Mouse (Mus musculus) embryonic facial prominence, embryonic 13.5 days (tissue): ENCODE data around the gene Olfr960. TPM values are rescaled to one million over a fixed set of nuclear protein-coding genes. Genes with fewer than 3 reads are reported as not detected.
A peak's percentile ranks its signal among the peaks of the same experiment; 100 is the strongest.

Source experiments
- ATAC-seq: fragments of 200-750 bp; cut with Nextera tagmentation; 2 replicates; pipeline ENCODE4 v1.8.0; 2017; ENCODE audit warnings: low read depth; ENCODE audit not compliant: insufficient number of reproducible peaks, insufficient read depth, low FRiP score, low TSS enrichment
- H3K27ac ChIP-seq: fragments of 300-500 bp; sonication (generic); 2 replicates; pipeline ENCODE4 v1.5.1; 2015; ENCODE audit warnings: moderate library complexity, mild to moderate bottlenecking, inconsistent platforms
- H3K27me3 ChIP-seq: fragments of 300-500 bp; sonication (generic); 2 replicates; pipeline ENCODE4 v1.6.1; 2015; ENCODE audit warnings: mild to moderate bottlenecking, inconsistent platforms
- H3K36me3 ChIP-seq: fragments of 300-500 bp; sonication (generic); 2 replicates; pipeline ENCODE4 v1.6.1; 2015; ENCODE audit warnings: mild to moderate bottlenecking, inconsistent platforms
- H3K4me1 ChIP-seq: fragments of 300-500 bp; sonication (generic); 2 replicates; pipeline ENCODE4 v1.6.1; 2015; ENCODE audit warnings: inconsistent platforms
- H3K4me2 ChIP-seq: fragments of 300-500 bp; sonication (generic); 2 replicates; pipeline ENCODE4 v1.6.1; 2015; ENCODE audit warnings: moderate library complexity, mild to moderate bottlenecking, inconsistent platforms
- H3K4me3 ChIP-seq: fragments of 300-500 bp; sonication (generic); 2 replicates; pipeline ENCODE4 v1.5.1; 2015; ENCODE audit warnings: mild to moderate bottlenecking, inconsistent platforms
- H3K9ac ChIP-seq: fragments of 300-500 bp; sonication (generic); 2 replicates; pipeline ENCODE4 v1.6.1; 2015; ENCODE audit warnings: mild to moderate bottlenecking, inconsistent platforms
- H3K9me3 ChIP-seq: fragments of 300-500 bp; sonication (generic); 2 replicates; pipeline ENCODE4 v1.6.1; 2016; ENCODE audit warnings: inconsistent platforms
- WGBS: fragments of 180-500 bp; shearing (Covaris S2); methylation state at CpG from one replicate; pipeline ENCODE4 v1.1.7; 2015; ENCODE audit warnings: mixed read lengths; 5-methylcytosine and 5-hydroxymethylcytosine counted together
- polyA plus RNA-seq: library from polyadenylated mRNA; unstranded; fragments of >200 nt; fragmentation: Nextera tagmentation; extraction: Ambion mirVana; gene quantifications from 2 replicates; pipeline ENCODE4 v1.2.1, GENCODE M21; 2015

Olfr960 gene
- polyA plus RNA-seq: not detected in 2 replicates

DNA sequence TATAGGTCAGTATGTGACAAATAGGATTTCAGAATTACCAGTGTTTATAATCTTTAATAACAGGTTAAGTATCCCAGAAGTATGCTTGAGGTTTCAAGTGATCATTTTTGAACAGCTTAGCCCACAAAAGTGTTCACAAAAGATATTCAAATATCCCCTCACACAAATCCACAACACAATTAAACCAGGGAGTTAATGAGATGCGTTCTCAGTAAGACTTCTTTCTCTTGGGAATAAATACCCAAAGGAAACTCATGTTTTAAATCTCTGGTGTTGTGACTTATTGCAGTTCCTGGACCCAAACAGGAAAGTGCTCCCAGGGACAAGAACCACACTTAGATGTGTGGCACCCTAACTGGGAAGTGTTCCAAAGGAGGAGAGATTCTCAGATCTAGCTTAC is at the start of gene Olfr960:
Gene Olfr960 (plus strand): TSS at position 301 of the 400 bp plus-strand sequence.
- Histone ChIP-seq H3K27me3 (no peaks in the 10 kb centered on the region), H3K27ac (no peak within 1 kb of the TSS), H3K9me3 (no peaks in the 10 kb centered on the region), H3K4me2 (no peak within 1 kb of the TSS), H3K36me3 (no peaks in the 10 kb centered on the region), H3K4me3 (no peak within 1 kb of the TSS), H3K4me1 (no peaks in the 10 kb centered on the region), H3K9ac (no peak within 1 kb of the TSS)
- WGBS: 66% methylated on average over 1 of the region's 1 CpGs
- no peak for ATAC-seq

DNA sequence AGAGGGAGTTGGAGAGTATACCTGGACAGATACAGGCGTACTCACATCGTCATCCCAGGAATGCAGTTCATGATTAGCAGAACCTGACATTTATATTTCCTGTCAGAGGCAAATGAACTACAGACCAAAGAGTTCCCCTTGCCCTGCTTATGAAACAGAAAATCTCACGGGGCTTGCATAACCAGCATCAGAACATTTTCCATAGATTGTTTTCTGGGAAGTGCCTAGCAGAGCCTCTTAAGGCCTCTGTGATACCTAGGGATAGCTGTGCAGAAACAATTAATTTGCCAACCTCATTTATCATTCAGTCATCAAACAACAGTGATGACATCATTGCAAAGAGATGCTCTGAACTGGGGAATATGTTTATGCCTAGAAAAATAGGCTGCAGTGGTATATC is 45.7 kb upstream of the Olfr960 start, which contains the start of gene Olfr959:
Gene Olfr959 (minus strand): TSS at position 101 of the 400 bp plus-strand sequence.
- no peaks in the 10 kb centered on the region for H3K9me3 ChIP-seq
- H3K4me1 ChIP-seq: no peaks in the 10 kb centered on the region
- 54% methylated on average over 3 of the region's 3 CpGs for WGBS
- no peak within 1 kb of the TSS for H3K4me2 ChIP-seq
- H3K4me3 ChIP-seq: no peak within 1 kb of the TSS
- H3K27ac ChIP-seq: no peak within 1 kb of the TSS
- H3K9ac ChIP-seq: no peak within 1 kb of the TSS
- H3K27me3 ChIP-seq: no peaks in the 10 kb centered on the region
- H3K36me3 ChIP-seq: no peaks in the 10 kb centered on the region
- ATAC-seq: no peak

GRCm38 (mm10) chr9:39577050-39577449 is 44.1 kb upstream of the Olfr960 start:
- ATAC-seq: no peak
- Histone ChIP-seq H3K9ac (no peak overlapping the region), H3K36me3 (no peaks in the 10 kb centered on the region), H3K27me3 (no peaks in the 10 kb centered on the region), H3K4me2 (no peak overlapping the region), H3K9me3 (no peaks in the 10 kb centered on the region), H3K4me1 (no peaks in the 10 kb centered on the region), H3K4me3 (no peak overlapping the region), H3K27ac (no peak overlapping the region)
- WGBS: 87% methylated on average over 5 of the region's 5 CpGs

GRCm38 (mm10) chr9:39602536-39603332 is 18.4 kb upstream of the Olfr960 start:
- peaks cover 9% of the 10 kb centered on the region for H3K36me3 ChIP-seq
- H3K4me2 ChIP-seq: peak overlapping the region; percentile 73
- peak overlapping the region; percentile 12; the same call in 1 of the 2 replicates for H3K27ac ChIP-seq
- ATAC-seq: peak; percentile 33; the same call in 1 of the 2 replicates
- H3K9me3 ChIP-seq: no peaks in the 10 kb centered on the region
- H3K4me1 ChIP-seq: peaks cover 7% of the 10 kb centered on the region; the same call in 1 of the 2 replicates
- H3K4me3 ChIP-seq: peak overlapping the region; percentile 48
- H3K27me3 ChIP-seq: no peaks in the 10 kb centered on the region
- under 1% methylated on average over 19 of the region's 19 CpGs for WGBS
- peak overlapping the region; percentile 56 for H3K9ac ChIP-seq

DNA sequence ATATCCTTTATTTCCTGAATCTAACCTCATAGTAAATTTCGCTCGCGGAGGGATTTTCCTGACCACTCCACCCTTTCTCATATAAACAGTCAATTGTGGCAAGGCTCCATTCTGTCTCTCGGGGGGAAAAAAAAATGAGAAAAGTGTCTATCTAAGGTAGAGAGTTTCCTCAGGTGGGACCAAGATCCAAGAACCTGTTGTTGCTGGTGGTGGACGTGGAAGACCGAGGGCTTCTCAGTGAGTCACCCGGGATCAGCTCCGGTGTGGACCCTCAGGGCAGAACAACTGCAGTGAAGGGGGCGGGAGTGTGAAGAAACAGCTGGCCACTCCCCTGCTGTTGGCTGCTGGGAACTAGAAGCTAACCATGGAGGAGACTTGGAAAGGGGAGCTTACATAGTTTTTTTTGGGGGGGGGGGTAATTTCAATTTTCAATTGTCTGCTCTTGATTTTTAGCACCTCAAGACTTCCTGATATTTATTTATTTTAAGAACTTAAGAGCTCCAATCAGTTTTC is 17.8 kb upstream of the Olfr960 start:
- H3K9me3 ChIP-seq: no peaks in the 10 kb centered on the region
- H3K4me1 ChIP-seq: peaks cover 7% of the 10 kb centered on the region; the same call in 1 of the 2 replicates
- peak overlapping the region; percentile 12; the same call in 1 of the 2 replicates for H3K27ac ChIP-seq
- peak overlapping the region; percentile 56 for H3K9ac ChIP-seq
- peak overlapping the region; percentile 48 for H3K4me3 ChIP-seq
- peak; percentile 72; the same call in 1 of the 2 replicates for ATAC-seq
- under 1% methylated on average over 9 of the region's 9 CpGs for WGBS
- H3K36me3 ChIP-seq: peaks cover 9% of the 10 kb centered on the region
- peak overlapping the region; percentile 73 for H3K4me2 ChIP-seq
- H3K27me3 ChIP-seq: no peaks in the 10 kb centered on the region

- WGBS: 0% methylated on average over 8 of the region's 8 CpGs
- peaks cover 7% of the 10 kb centered on the region; the same call in 1 of the 2 replicates for H3K4me1 ChIP-seq
- peak within 1 kb of the TSS; percentile 73 for H3K4me2 ChIP-seq
- H3K36me3 ChIP-seq: peaks cover 9% of the 10 kb centered on the region
- no peaks in the 10 kb centered on the region for H3K9me3 ChIP-seq
- peak within 1 kb of the TSS; percentile 75 for H3K27ac ChIP-seq
- peak; percentile 61; the same call in 1 of the 2 replicates for ATAC-seq
- H3K9ac ChIP-seq: peak within 1 kb of the TSS; percentile 57
- no peaks in the 10 kb centered on the region for H3K27me3 ChIP-seq
- peak within 1 kb of the TSS; percentile 48 for H3K4me3 ChIP-seq
These were observed 17.1 kb upstream of the Olfr960 start, which contains the start of gene AW551984 for GRCm38 (mm10) chr9:39603999-39604453. Gene AW551984 (minus strand): TSS chr9:39604403.

- Histone ChIP-seq H3K9ac (no peak overlapping the region), H3K36me3 (no peaks in the 10 kb centered on the region), H3K4me1 (peaks cover 7% of the 10 kb centered on the region; the same call in 1 of the 2 replicates), H3K27ac (no peak overlapping the region), H3K27me3 (no peaks in the 10 kb centered on the region), H3K9me3 (no peaks in the 10 kb centered on the region), H3K4me2 (no peak overlapping the region), H3K4me3 (no peak overlapping the region)
- ATAC-seq: no peak
These were observed 12.7 kb upstream of the Olfr960 start for GRCm38 (mm10) chr9:39608497-39608896.

GRCm38 (mm10) chr9:39610355-39610754 is 10.8 kb upstream of the Olfr960 start, which contains the start of gene Olfr148:
Gene Olfr148 (plus strand): TSS chr9:39610655.
- Histone ChIP-seq H3K4me3 (no peak within 1 kb of the TSS), H3K36me3 (no peaks in the 10 kb centered on the region), H3K27ac (no peak within 1 kb of the TSS), H3K4me2 (no peak within 1 kb of the TSS), H3K27me3 (no peaks in the 10 kb centered on the region), H3K9ac (no peak within 1 kb of the TSS), H3K9me3 (no peaks in the 10 kb centered on the region), H3K4me1 (no peaks in the 10 kb centered on the region)
- no peak for ATAC-seq
- 75% methylated on average over 3 of the region's 3 CpGs for WGBS

- WGBS: 62% methylated on average over 1 of the region's 1 CpGs
These were observed 9.2 kb upstream of the Olfr960 start for GRCm38 (mm10) chr9:39611953-39612352.

DNA sequence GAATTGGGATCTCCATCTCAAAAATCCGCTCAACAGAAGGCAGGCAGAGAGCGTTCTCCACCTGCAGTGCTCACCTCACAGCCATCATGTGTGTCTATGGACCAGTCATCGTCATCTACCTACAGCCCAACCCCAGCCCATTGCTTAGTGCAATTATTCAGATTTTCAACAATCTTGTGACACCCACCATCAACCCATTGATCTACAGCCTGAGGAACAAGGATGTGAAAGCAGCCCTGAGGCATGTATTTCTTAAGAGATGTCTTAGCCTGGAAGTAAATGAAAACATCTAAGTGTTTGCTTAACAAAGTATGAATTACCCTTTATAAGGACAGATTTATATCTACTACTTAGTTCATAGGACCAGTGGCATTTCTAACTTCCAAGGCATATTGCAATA is 2.6 kb downstream of the Olfr960 start:
- no peaks in the 10 kb centered on the region for H3K4me1 ChIP-seq
- H3K36me3 ChIP-seq: no peaks in the 10 kb centered on the region
- no peak overlapping the region for H3K4me3 ChIP-seq
- H3K27ac ChIP-seq: no peak overlapping the region
- no peak overlapping the region for H3K9ac ChIP-seq
- H3K27me3 ChIP-seq: no peaks in the 10 kb centered on the region
- ATAC-seq: no peak
- WGBS: 85% methylated on average over 3 of the region's 3 CpGs
- no peaks in the 10 kb centered on the region for H3K9me3 ChIP-seq
- no peak overlapping the region for H3K4me2 ChIP-seq

More at GRCm38 (mm10) chr9:39611953-39612352, 9.2 kb upstream of the Olfr960 start:
- no peak overlapping the region for H3K27ac ChIP-seq
- no peak overlapping the region for H3K4me2 ChIP-seq
- no peaks in the 10 kb centered on the region for H3K36me3 ChIP-seq
- no peaks in the 10 kb centered on the region for H3K4me1 ChIP-seq
- H3K9ac ChIP-seq: no peak overlapping the region
- no peaks in the 10 kb centered on the region for H3K9me3 ChIP-seq
- H3K4me3 ChIP-seq: no peak overlapping the region
- ATAC-seq: no peak
- no peaks in the 10 kb centered on the region for H3K27me3 ChIP-seq

DNA sequence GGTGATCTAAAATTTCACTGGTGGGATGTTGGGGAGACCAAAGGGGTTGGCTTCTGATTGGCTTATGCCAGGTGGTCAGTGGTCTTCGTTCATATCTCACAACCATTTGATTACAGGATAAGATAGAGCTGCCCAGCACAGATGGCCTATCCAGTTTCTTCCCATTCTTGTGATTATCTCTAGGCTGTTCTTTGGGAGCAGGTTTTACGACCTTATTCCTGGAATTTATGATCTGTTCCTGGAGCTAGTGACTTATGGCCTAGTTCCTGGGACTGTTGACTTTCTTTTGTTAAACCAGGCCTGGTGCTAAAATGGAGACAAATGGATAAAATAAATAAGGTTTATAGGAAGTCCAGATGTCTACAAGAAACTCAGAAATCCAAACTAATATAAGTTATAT is 3.5 kb downstream of the Olfr960 start:
- Histone ChIP-seq H3K9ac (no peak overlapping the region), H3K4me2 (no peak overlapping the region), H3K36me3 (no peaks in the 10 kb centered on the region), H3K27me3 (no peaks in the 10 kb centered on the region), H3K27ac (no peak overlapping the region), H3K4me1 (no peaks in the 10 kb centered on the region), H3K9me3 (no peaks in the 10 kb centered on the region), H3K4me3 (no peak overlapping the region)
- no peak for ATAC-seq
- WGBS: 79% methylated on average over 2 of the region's 2 CpGs
